Mouse (Mus musculus) pancreas, adult 10 weeks (tissue): ENCODE measurements around the gene AW822073. TPM values are rescaled to one million over a fixed set of nuclear protein-coding genes. Genes with fewer than 3 reads are reported as not detected.

ENCODE experiments used
- polyA plus RNA-seq: library from polyadenylated mRNA; stranded (reverse); fragments of 350-450 nt; fragmentation: Illumina TruSeq; extraction: RNeasy Lipid Tissue Mini Kit (QIAGEN cat#74804); gene quantifications from one replicate; pipeline ENCODE4 v1.2.3, GENCODE M21; 2015; ENCODE audit warnings: low read depth, low replicate concordance; ENCODE audit not compliant: insufficient read depth

The AW822073 gene
- polyA plus RNA-seq: not detected

GRCm38 (mm10) chr10:58224827-58225785, at the start of gene AW822073:
AW822073 (minus strand) TSS chr10:58224930.

GRCm38 (mm10) chr10:58255213-58255892, 30.6 kb upstream of the AW822073 start, which contains the start of gene Gcc2:
Gcc2 (plus strand) TSS chr10:58255497.

GRCm38 (mm10) chr10:58236613-58237012, 11.9 kb upstream of the AW822073 start, which contains the start of gene Gm4981:
Gm4981 (minus strand) TSS chr10:58236701.

GRCm38 (mm10) chr10:58232641-58232969, 7.9 kb upstream of the AW822073 start, which contains the start of gene Duxf3:
Duxf3 (minus strand) TSS chr10:58232675.

Other genes with a start within 250 kb of the AW822073 start
- gene Duxf3, start 7.7 kb upstream of the AW822073 start, polyA plus RNA-seq: not detected
- not detected for gene Gm4981, start 11.8 kb upstream of the AW822073 start, polyA plus RNA-seq
- gene Gcc2, start 30.6 kb upstream of the AW822073 start, polyA plus RNA-seq: 11.6 TPM
- 5.4 TPM for gene Lims1, start 98.5 kb upstream of the AW822073 start, polyA plus RNA-seq
- gene Ranbp2, start 222.0 kb upstream of the AW822073 start, polyA plus RNA-seq: 10.7 TPM